Mouse (Mus musculus) left cerebral cortex, adult 2 months (tissue): ENCODE measurements at regions not wholly inside any gene's neighbourhood (a gene's known extent, or its start where the extent isn't known, plus 50 kb on each side); places are given as distances from the start of the nearest gene placed in this dataset.
"Not testable (repeated sequence)": the region's sequence is repeated elsewhere in the genome, so short reads cannot be mapped to it uniquely, and the experiment has no call there.

Experiments
- DNase-seq, 2 experiments: peaks; one replicate each; pipeline ENCODE4 v3.0.0; 2021 to 2022; ENCODE audit warnings: low spot score in 2 of 2, mixed read lengths in 1 of 2; ENCODE audit errors: extremely low spot score in 1 of 2
- H3K27ac ChIP-seq: fragments of 200-600 bp; 2 replicates; pipeline ENCODE4 v1.8.1; 2022
- H3K4me3 ChIP-seq: fragments of 200-600 bp; 2 replicates; pipeline ENCODE4 v1.8.1; 2022
- CTCF ChIP-seq: fragments of 200-600 bp; IDR thresholded peaks from 2 replicates; pipeline ENCODE4 v1.8.1; 2022; ENCODE audit warnings: antibody characterized with exemption, mild to moderate bottlenecking, moderate library complexity
- intact Hi-C: fragments of 180-260 bp; cut with DNase I; formaldehyde crosslinking; loops from one replicate; pipeline ENCODE4 v1.15.1; 2025

DNA sequence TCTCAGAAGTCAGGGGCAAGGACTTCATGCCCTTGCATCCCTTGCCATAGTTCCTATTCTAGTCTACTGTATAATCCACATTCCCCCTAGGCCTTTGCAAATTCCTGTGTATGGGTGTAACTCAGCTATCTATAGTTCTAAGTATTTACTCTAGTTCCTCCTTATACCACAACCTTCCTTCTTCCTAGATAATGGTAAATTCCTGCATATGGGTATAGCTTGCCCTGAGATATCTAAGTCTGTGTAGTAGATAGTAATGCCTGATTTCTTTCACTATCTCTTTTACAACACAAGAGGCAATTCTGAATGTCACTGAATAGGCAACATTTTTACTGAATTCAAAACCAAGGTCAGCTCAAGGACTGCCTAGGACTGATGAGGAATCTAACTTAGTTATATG lies 1000.2 kb downstream of the Kcnt2 start:
- H3K4me3 ChIP-seq, intact Hi-C loops, DNase-seq, H3K27ac ChIP-seq: not testable (repeated sequence)

DNA sequence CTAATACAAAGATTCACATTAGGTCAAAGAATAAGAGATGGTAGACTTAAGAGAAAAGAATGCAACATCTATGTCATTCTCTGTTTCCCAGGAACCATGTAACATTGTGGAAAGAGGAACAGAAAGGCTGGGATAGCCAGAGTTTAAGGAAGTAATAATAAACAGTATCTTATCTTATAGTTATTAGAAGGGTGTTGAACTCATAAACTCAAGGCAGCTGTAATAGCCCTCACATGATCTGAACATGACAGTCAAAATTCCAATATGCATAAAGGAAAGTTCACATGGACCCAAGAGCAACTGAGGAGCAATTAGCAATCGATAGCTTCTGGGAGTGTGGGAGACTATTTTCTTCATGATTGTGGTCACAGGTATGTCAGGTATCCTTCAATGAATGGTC lies 1028.8 kb downstream of the Kcnt2 start:
- intact Hi-C loops: no loop called here
- no peak overlapping the region for H3K4me3 ChIP-seq
- no peak for TF ChIP-seq CTCF
- no peak overlapping the region for H3K27ac ChIP-seq
- no peak for DNase-seq

DNA sequence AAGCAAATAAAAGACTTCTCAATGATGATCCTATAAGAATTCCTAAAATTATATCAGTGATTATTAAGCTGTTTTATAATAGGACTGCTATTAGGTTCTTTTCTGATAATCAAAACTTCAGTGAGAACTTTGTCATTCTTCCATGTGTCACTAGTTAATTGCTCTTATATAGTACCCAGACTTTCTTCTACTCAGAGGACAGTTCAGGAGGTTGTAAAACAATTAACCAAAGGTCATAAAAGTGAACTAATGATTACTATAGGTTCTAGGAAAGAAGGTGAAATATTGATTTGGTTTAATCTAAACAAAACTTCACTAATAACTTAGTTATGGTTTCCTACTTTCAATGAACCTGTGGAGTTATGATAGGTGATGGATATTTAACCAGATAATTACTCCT lies 1035.6 kb downstream of the Kcnt2 start:
- Histone ChIP-seq H3K27ac (no peak overlapping the region), H3K4me3 (no peak overlapping the region)
- DNase-seq: no peak
- intact Hi-C loops: no loop called here
- TF ChIP-seq CTCF: no peak

DNA sequence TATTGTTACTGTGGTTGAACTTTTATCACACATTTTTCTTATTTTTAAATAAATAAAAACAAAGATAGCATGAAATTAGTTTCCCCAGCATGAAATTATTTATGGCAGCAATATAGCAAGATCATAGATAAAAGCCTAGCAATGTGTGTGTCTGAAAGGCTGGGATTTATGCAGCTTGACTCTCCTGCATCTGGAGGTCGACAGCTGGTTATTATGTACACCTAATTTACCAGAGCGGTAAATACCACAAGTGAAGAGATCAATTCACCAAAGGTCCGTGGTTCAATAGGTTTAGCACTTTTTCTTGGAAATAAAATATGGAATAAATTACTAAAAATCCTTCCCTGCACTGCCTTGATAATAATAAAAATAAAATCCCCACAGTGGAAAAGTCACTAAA lies 1077.0 kb downstream of the Kcnt2 start:
- intact Hi-C loops: no loop called here
- no peak overlapping the region for H3K4me3 ChIP-seq
- no peak for TF ChIP-seq CTCF
- DNase-seq: no peak
- H3K27ac ChIP-seq: no peak overlapping the region

DNA sequence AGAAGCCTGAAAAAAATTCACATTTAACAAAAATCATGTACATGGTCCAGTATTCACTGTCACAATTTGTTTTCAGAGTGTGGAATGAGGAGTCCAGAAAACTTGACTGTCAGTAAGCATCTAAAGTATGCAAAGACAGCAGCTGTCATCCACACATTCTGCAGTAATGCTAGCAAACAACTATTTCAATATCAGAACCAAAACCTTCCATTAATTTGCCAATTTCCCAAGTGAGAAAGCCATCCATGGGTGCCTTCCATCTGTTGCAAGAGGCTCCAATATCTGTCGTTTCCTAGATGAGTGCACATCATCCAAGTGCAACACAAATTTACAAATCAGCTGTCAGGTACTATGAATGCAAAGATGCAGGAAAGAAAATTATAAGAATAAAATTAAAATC lies 1092.1 kb downstream of the Kcnt2 start:
- no peak overlapping the region for H3K27ac ChIP-seq
- no peak for TF ChIP-seq CTCF
- no peak overlapping the region for H3K4me3 ChIP-seq
- intact Hi-C loops: no loop called here
- DNase-seq: no peak

DNA sequence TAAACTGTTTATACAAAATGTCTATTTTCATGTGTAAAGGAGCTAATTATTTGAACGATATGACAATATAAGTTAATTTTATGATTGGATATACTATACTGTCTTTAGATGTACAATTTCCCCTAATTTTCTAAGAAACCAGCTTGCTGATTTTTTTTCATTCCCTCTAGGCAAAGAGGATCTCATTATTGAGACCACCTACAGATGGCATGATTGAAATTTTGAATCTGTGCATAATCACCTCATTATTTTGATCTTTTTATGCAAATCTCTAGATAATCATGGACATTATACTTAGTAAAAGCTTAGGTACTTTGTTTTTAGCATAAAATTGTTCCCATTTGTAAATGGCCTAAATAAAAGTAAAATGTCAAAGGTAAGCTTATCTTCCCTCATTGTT lies 1123.5 kb downstream of the Kcnt2 start:
- no peak for DNase-seq
- H3K27ac ChIP-seq: no peak overlapping the region
- TF ChIP-seq CTCF: no peak
- intact Hi-C loops: no loop called here
- H3K4me3 ChIP-seq: no peak overlapping the region

DNA sequence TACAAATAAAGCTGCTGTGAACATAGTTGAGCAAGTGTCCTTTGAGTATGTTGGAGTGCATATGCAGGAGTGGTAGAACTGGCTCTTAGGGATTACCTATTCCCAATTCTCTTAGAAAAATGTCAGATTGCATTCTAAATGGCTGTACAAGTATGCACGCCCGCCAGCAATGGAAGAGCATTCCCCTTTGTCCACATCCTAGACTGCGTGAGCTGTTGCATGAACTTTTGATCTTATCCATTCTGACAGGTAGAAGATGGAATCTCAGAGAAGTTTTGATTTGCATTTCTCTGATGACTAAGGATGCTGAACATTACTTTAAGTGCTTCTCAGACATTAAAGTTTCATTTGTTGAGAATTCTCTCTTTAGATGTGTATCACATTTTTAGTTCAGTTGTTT lies 1130.0 kb downstream of the Kcnt2 start:
- intact Hi-C loops: no loop called here
- DNase-seq: no peak
- no peak for TF ChIP-seq CTCF
- Histone ChIP-seq H3K27ac (no peak overlapping the region), H3K4me3 (no peak overlapping the region)

DNA sequence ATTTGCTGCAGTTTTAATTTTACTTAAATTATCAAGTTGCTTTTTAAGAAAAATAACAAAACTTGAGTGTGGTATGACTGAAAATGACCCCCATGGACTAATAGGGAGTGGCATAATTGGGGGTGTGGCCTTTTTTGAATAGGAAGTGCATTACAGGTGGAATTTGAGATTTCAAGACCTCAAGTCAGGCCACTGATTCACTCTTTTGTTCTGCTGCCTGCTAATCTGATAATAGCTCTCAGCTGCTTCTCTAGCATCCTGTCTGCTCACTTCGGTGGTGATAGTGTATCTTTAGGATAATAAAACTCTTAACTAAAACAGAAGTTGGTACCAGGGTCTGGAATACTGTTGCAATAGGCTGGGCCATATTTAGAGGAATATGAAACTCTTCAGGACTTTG lies 1155.4 kb downstream of the Kcnt2 start:
- Histone ChIP-seq H3K27ac (no peak overlapping the region), H3K4me3 (no peak overlapping the region)
- no peak for TF ChIP-seq CTCF
- intact Hi-C loops: no loop called here
- DNase-seq: no peak

DNA sequence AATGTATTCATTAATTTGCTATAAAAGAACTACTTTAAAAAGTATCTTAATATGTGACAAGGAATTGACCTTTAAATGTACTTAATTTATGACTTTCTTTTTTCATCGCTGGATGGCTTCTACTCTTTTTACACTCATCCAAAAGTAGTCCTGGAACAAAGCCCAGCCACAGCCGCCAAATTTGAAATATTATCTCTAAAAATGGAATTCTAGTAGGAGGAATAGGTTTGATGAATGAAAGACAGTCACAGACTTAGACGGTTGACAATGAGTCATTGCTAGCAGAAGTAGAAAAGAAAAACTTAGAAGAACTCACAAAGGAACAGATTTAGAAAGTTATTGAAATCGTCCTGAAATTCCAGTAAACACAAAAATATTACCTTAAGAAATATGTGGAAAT lies 1183.7 kb downstream of the Kcnt2 start:
- Histone ChIP-seq H3K4me3 (no peak overlapping the region), H3K27ac (no peak overlapping the region)
- peak; percentile 18 to 40 for DNase-seq
- intact Hi-C loops: no loop called here
- TF ChIP-seq CTCF: no peak

DNA sequence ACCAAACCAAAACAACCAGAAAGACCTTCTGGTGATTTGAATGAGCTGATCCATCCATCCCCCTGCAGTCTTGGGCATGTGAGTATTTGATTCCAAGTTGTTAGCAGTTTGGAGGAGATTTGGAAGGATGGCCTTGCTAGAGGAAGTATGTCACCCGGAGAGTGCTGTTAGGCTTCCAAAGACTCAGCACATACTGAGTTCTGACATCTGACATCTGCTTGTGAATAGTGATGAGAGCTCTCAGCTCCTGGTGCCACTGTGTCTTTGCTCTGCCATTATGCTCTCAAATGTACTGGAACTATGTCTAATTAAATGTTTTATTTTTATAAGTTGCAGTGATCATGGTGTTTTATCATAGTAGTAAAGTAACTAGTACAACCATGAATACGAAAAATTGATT lies 1184.2 kb downstream of the Kcnt2 start:
- TF ChIP-seq CTCF: no peak
- Histone ChIP-seq H3K4me3 (no peak overlapping the region), H3K27ac (no peak overlapping the region)
- intact Hi-C loops: no loop called here
- DNase-seq: no peak

DNA sequence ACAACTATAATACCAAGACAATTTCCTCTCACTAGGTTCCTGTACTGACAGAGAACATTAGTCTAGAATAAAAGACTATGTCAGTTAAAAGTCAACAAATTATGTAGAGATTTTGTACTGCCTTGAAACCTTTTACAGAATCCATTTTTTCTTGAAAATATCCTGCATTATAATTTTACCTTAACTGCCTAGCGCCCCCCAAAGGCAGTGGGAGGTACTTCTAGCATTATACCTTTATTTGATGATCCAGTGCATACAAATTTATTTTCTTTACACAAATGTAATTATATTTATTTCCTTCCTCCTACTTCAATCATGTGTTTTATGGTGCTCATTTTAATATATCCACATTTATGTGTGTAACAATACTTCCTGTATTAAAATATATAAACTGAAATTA lies 1189.5 kb downstream of the Kcnt2 start:
- Histone ChIP-seq H3K4me3 (no peak overlapping the region), H3K27ac (no peak overlapping the region)
- intact Hi-C loops: no loop called here
- TF ChIP-seq CTCF: peak; percentile 27
- no peak for DNase-seq

DNA sequence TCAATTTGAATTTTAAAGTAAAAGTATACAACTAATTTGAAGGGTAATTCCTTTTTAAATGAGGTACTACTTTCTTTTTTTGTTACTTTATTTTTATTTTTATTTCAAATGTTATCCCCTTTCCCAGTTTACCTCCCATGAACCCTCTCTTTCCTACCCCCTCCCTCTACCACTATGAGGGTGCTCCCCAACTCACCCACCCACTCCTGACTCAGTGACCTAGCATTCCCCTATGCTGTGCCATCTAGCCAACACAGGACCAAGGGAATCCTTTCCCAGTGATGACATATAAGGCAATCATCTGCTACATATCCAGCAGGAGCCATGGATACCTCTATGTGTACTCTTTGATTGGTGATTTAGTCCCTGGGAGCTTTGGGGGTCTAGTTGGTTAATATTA lies 1194.3 kb downstream of the Kcnt2 start:
- intact Hi-C loops: no loop called here
- no peak for DNase-seq
- no peak overlapping the region for H3K4me3 ChIP-seq
- TF ChIP-seq CTCF: no peak
- H3K27ac ChIP-seq: no peak overlapping the region

DNA sequence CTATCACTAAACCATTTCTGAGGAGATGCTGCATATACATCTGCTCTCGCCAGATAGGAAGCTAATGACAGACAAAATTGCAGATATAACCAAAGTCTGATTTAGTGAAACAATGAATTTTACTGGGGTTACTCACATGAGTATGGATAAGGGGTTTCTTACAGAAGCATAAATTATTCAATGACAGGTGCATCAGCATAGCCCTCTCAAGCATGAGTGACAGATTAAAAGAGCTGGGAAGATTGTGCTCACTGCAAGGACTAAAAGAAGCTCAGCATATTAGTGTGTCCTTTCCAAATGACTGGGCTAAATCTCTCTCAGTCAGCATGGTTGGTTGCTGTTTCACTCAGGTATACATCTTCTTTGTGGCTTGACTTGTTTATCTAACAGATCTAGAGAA lies 1205.0 kb downstream of the Kcnt2 start:
- no peak for DNase-seq
- H3K27ac ChIP-seq: no peak overlapping the region
- intact Hi-C loops: no loop called here
- no peak for TF ChIP-seq CTCF
- H3K4me3 ChIP-seq: no peak overlapping the region

DNA sequence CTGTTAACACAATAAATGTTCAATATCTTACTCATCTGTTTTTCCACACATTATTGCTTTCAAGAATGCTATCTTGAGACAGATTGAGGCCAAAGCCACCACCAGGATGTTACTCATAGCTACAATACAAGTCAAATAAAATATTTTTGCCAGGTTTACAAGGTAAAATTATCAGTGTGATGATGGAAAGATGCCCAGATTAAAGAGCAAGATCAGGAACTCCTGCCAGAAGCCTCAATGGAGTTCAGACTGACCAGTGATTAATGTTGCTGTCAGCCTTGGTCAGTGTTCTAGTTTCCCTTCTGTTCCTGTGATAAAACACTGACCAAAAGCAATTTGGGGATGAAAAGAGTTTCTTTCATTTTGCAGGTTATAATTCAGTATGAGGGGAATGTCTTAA lies 1218.6 kb downstream of the Kcnt2 start:
- H3K27ac ChIP-seq: no peak overlapping the region
- DNase-seq: no peak
- intact Hi-C loops: no loop called here

More for the DNA sequence above, 1218.6 kb downstream of the Kcnt2 start:
- H3K4me3 ChIP-seq: no peak overlapping the region
- no peak for TF ChIP-seq CTCF
